Mouse (Mus musculus): ENCODE data around the gene C530008M17Rik. TPM values are rescaled to one million over a fixed set of nuclear protein-coding genes. Genes with fewer than 3 reads are reported as not detected.
A peak's percentile ranks its signal among the peaks of the same experiment; 100 is the strongest.

Gene C530008M17Rik
- total RNA-seq, 2 experiments from 2014 or later: 118 to 125 TPM

DNA sequence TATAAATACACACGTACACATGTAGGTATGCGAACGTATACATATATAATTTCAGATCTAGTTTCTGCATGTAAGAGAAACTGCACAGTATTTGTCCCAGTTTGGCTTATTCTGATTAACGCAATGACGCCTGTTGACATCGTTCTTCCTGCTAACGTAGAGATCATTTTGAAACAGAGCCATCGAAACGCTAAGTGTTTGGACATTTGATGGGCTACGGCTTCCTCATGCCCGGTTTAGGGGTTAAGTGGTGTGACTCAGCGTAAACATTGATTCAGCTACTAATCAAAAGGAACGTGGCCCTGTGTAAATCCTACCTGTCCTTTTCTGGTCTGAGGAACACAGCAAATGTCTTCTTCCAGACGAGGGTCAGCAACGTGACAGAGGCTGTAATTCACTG is 113.3 kb downstream of the C530008M17Rik start:
- no peak for DNase-seq (ENCODE audit: low spot score in 2 of 2)

DNA sequence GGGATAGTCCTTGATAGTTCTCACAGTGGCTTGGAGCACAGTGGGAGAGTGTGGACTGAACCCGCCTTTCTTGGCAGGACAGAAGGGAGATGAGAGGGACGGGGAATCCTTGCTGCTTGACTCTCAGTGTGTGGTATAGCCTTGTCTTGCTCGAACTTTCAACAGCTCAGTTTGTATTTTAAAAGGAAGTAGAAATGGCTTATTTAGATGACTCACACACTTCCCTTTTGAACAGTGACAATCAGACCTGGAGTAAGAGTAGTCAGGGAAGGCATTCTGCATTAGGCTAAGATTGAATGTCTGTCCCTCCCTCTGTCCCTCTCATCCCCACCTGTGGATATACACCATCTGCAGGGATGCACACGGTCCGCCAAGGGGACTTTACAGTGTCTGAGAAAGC is 115.1 kb downstream of the C530008M17Rik start:
- no peak for DNase-seq (ENCODE audit: low spot score in 2 of 2)

DNA sequence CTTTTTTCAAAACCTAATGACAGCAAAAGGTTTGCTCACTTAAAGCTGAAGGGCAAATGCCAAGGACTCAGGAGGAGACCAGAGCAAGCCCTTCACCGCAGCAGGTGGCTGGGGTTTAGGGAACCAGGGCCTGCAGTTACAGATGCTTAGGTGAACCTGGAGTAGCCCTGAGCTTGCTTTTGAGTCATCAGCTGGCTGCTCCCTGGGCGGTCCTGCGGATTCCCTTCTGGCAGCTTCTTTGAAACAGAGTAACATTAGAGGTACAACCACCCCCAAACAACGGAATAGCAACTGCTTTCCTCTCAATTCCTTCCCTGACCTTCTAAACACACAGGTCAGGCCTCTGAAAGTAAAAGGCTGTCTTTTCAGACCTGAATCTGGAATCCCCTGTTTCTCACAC is 116.5 kb downstream of the C530008M17Rik start:
- DNase-seq (ENCODE audit: low spot score in 2 of 2): no peak

DNA sequence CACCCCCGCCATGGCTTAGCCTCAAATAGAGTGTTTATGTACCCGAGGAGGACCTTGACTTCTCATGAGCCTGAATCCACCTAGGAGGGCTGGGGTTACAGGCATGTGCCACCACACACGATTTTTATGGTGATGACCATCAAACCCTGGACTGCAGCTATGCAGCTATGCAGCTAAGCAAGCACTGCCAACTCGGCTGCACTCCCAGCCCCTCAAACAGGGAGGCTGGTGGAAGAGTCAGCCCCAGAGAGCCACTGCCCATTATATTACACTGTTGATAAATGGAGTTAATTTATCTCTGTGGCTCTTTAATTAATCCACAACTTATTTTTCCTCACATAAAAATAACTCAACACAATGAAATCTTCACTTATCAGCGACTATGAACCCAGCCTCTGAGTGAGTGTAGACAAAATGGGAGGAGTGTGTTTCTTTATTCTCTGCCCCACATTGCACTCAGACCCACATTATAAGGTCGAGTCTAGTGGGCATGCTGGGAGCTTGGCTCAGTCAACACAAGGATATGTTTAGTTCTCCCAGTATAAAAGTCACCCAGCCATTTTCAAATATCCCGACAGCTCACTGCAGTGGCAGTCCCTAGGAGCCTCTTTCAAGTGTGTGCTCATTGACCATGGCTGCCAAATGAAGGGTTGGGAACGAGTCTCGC is 117.3 kb downstream of the C530008M17Rik start:
- no peak for DNase-seq (ENCODE audit: low spot score in 2 of 2)

DNA sequence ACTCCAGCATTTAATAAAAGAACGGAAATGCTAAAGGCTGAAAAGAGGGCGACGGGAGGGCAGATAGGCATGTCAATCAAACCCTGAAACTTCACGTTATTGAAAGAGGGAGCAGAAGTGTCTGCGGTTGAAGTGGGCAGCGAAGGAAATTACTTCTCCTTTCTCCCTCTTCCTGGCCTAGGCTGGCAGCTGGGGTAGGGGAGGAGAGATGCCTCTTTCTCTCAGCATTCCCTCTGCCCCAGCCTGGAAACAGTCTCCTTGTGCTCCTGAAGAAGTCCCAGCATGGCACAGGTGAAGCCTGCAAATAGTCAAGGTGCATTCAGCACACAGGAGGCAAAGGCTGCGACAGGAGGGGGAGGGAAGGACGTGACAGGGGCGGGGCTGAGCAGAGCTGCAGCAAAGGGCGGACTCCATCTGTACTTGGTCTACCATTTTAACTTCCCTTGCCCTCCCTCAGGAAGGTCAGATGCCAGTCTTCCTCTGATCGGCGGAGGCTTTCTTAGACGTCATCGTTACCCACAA is 122.8 kb downstream of the C530008M17Rik start:
- no peak for DNase-seq (ENCODE audit: low spot score in 2 of 2)

DNA sequence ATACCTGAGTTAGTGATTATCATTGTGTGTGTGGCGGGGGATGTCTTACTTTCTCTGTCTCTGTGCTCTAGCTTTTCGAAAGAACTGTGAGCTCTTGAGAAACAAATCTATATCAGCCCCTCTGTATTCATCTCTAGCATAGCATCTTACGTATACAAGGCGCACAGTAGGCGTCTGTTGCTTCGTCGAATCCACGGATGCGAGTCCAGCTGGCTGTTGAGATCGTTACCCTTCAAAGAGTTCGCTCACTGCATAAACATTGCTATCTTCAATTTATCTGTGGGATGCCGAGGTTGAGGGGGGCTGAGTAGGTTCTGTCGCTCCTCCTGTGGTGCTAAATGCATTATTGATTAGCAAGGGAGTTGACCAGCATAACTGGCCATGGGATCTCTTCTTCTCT is 125.6 kb downstream of the C530008M17Rik start:
- DNase-seq (ENCODE audit: low spot score in 2 of 2): no peak

DNA sequence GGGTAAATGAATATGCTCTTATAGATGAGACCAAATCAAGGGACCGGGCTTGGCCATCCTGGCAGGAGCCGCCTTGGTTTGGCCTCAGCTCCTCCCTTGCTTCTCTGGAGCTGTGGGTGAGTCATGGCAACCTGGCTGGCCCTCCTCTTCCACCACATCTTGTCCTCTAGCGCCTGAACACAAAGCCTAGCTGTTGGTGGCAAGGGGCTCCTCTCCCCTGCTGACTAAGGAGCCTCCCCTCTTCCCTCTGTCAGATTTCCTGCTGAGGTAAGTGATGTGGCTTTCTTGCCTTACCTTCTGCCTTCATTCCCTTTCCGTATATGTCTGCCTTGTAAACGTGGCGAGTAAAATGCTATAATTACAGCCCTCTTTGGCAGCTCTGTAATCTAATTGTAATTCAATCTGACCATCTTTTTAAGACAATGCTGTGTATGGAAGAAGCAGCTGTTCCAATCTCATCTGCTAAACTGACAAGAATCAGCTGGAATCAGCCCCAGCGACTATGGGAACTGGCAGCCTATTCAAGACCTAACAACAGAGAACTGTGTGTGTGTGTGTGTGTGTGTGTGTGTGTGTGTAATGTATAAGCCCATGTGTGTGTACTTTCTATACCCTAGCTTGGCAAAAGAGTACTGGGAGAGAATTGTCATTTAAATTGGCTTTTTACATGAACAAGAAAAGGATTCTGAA is 126.2 kb downstream of the C530008M17Rik start:
- peak; percentile 21 to 42 for DNase-seq (ENCODE audit: low spot score in 2 of 2)

DNA sequence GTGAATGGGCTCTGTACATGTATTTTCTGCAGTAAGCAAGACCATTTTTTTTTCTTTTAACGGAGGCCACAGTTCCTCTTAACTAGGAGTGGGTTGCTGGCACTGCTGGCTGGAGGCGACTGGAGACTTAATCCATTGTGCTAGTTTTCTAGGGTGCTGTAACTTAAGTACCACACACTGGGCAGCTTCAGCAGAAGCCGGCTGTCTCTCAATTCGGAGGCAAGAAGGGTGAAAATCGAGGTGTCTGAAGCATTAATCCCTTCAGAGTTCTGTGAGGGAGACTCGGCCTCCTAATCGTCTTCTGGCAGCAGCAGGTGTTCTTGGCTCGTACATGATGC is 126.8 kb downstream of the C530008M17Rik start:
- DNase-seq (ENCODE audit: low spot score in 2 of 2): no peak

DNA sequence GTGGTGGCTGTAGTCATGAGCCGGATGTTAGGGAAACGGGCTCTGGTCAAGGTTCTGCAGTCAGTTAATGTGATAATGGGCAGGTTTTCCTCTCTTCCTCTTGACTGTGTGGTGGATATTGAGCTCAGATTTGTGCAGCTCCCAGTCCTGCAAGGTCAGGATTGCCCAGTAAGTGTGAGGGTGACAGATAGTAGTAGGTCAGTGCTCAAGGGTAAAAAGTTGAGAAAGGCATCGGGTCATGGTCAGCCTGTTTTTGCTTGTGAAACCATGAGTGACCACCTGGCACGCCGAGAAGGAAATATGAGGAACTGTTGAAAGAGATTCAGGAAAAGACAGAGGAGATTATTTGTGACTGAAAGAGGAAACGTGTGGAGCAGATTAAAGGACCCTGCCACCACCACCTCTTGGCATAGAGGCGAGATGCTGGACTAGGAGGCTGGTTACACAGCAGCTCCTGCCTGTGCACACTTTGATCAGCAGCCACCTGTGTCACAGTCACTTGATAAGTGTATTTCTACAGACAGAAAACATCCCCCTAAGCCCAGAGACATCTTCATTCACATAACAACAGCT is 127.9 kb downstream of the C530008M17Rik start:
- no peak for DNase-seq (ENCODE audit: low spot score in 2 of 2)

DNA sequence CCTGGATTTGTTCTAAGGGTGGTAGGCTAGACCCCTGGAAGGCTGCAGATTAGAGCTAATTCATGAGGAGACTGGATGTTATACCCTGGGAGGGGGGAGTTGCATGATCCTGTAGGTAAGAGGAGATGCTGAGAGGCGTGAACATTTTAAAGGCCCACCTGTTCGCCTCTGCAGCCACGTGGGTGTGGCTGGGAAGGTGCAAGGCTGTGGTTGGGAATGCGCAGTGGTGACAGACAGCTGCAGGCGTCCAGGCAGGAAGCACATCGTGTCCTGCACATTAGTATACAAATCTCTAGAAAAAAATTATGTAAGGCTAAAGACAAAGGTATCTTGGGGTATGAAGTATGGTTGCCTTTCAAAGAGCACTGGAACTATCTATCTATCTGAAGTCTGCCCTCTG is 128.7 kb downstream of the C530008M17Rik start:
- DNase-seq (ENCODE audit: low spot score in 2 of 2): no peak

DNA sequence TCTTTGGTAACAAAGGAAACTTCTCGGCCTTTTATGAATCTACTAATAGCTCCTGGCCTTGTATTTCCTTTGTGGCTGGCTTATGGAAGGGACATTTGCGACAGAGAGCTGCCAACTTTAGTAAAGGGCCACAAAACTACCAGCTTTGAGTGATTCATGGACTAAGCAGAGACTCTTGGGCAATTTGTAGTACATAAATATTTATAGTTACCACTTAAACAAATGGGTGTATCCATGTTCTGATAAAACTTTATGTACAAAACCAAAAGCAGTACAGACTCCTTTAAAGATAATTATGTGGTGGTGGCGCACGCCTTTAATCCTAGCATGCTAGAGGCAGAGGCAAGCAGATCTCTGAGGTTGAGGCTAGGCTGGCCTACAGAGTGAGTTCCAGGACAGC is 133.6 kb downstream of the C530008M17Rik start:
- DNase-seq (ENCODE audit: low spot score in 2 of 2): no peak

DNA sequence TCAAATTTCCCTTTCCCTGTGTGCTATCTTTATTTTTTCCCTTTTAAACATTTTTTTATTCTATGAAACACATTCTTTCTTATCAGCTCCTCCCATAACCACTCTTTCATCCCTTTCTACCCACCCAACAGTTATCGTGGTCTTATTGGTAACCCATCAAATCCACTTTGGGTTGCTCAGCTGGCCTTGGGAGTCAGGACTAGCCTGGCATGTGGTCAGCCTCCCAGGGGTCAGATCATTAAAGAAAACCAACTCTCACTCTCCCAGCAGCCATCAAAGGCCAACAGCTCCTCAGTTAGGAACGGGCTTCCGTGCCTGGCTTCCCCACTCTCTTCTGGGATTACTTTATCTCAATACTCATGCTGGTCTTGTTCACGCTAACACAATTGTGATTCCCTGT is 135.0 kb downstream of the C530008M17Rik start:
- DNase-seq (ENCODE audit: low spot score in 2 of 2): no peak

DNA sequence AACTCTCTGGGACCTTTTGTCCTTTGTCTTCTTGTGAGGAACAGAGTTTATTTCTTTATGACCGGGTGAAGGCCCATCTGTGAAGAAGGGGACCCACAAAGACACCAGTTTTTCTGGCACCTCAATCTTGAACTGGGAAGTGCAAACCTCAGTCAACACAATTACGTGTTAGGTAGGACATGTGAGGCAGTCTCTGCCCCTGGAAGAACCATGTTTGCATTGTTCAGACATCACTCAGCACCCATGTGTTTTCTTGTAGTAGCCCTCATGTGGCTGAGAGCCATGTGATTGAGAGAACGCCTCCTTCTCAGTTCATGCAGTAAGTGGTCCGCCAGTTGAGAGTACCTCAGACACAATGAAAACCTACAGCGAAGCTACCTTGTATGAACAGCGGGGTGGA is 136.4 kb downstream of the C530008M17Rik start:
- DNase-seq (ENCODE audit: low spot score in 2 of 2): no peak

DNA sequence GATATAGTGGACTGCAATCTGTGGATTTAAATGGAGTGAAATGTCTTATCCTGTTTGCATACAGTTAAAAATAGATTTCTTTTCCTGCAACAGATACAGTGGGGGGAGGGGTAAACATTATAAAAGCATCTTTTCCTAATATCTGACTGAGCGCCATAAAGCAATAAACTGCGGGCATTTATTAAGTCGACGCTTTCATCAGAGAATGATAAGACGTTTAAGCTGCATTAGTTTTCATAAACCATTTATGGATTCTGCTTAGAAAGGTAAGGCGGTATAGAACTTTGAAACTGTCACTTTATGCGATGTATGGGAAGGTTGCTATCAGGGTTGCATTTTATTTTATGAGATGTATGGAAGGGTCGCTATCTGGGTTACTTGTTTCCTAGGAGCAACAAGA is 141.7 kb downstream of the C530008M17Rik start:
- no peak for DNase-seq (ENCODE audit: low spot score in 2 of 2)

DNA sequence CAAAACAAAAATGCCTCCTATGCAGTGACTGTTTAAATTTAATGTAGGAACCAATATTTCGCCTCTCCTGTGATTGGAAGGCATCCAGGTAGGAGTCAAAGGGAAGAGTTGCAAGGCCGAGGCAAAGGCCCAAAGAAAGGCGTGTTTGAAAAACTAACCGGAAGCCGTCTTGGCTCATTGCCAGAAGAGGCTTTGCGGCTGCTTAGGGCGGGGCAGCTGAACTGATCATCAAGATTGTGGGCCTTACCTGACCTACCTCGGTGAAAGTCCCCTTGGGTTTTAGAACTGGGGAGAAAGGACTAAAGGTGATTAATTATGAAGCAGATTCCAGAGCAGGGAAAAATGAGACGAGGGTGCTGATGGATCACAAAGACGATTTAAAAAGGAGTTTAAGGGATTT is 143.2 kb downstream of the C530008M17Rik start:
- no peak for DNase-seq (ENCODE audit: low spot score in 2 of 2)

DNA sequence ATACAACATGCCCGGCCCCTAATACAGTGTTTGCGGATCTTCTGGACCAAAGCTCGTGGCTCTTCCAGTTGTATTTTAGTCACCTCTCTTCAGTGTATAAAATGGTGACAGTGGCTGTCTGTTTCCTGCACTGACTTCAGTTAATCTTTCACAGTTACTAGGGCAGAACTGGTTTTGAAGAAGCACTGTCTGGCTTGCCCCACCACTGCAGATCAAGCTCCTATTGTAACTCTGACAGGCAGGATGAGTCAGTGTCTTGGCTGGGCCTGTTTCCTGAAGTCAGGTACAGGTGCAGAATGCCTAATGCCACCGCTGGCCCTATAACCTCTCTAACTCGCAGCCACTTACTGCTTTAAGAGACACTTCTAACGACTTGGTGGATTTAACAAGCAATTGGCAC is 152.7 kb downstream of the C530008M17Rik start:
- DNase-seq (ENCODE audit: low spot score in 2 of 2): no peak

DNA sequence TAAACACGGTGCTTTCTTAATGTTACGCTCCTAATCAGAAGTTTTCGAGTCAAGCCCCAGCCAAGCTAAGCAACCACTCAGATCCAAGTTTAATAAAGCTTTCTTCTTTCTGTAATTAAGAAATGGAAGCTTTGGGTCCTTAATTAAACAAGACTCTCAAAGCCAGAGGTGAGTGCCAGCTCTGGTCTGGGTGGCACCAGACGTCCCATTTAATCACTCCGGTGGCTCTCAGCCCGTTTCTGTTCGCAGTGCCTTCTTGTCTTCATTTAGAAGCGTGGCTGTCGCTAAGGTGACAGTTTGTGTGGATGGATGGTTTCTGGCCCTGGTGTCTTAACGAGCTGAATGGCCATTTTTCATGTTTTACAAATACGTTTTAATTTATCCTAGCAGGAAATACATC is 158.7 kb downstream of the C530008M17Rik start:
- DNase-seq (ENCODE audit: low spot score in 2 of 2): peak; percentile 31 to 64

DNA sequence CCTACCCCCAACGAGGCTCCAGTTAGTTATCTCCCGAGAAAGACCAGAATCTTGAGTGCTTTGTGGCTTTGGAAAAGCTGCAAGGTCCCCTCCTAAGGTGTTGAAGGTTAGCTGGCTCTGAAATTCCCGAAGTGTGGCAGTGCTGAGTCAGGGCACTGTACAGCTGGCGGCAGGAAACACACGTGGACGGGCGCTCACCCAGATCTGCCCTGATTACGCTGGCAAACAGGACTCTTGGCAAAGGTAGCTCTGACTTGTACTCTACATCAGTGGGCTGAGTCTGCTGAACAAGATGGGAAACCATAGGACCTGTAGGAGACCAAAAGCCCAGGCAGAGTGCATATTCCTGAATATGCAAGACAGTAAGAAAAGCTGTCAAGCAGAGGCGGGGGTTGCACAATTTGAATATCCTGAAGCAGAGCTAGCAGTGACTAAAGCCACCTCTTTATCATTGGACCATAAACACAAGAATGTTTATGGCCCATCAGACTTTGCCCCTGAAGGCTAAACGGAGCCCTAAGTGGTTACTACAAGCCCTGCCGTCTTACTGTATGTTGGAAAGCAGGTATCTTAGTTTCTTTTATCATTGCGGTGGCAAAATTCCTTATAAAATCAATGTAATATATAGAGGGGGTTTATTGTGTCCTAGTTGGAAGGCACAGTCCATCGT is 159.6 kb downstream of the C530008M17Rik start:
- DNase-seq (ENCODE audit: low spot score in 2 of 2): no peak

DNA sequence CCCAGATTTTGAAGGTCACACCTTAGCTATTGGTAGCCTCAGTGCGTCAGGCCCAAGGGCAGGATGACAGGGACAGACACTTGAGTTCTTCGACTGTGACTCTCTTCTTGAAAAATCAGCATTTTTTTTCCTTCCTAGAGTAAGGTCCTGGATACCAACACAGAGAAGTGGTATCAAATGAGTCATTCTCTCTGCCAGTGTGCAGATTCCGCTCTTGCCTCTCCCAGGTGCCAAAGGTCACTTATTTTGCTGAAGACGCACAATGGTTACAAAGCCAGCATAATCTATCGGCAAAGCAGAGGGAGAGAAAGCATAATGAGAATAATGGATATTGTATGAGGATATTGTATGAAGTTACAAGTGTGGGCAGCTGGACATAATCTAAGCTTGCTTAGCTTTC is 160.4 kb downstream of the C530008M17Rik start:
- DNase-seq (ENCODE audit: low spot score in 2 of 2): no peak

DNA sequence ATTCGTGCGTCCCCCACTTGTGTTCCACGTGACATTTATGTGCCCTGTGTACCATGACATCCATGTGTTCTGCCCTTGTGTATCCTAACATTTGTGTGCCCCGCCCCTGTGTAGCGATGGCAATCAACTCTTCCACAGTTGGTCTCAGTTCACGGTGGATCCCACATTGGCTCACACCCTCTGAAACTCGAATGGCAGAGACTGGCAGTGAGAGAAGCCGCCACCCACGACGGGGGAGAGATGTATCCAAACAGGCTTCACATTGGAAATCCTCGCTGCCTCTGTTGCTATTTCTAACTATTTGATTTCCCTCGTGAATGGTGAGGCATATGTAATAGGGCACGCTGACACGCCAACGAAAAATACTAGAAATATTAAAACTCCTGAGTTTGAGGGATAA is 161.4 kb downstream of the C530008M17Rik start:
- DNase-seq (ENCODE audit: low spot score in 2 of 2): peak; percentile 24 to 75

DNA sequence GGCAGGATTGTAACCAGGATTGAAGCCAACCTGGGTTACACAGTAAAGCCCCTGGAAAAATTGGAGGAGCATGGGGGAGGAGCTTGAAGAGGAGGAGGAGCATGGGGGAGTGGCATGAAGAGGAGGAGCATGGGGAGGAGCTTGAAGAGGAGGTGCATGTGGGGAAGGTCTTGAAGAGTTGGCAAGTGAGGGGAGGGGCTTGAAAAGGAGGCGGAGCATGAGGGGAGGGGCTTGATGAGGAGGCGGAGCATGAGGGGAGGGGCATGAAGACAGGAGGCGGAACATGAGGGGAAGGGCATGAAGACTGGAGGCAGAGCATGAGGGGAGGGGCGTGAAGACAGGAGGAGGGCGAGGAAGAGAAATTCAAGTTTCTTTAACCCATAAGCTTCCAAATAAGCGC is 162.5 kb downstream of the C530008M17Rik start:
- no peak for DNase-seq (ENCODE audit: low spot score in 2 of 2)

DNA sequence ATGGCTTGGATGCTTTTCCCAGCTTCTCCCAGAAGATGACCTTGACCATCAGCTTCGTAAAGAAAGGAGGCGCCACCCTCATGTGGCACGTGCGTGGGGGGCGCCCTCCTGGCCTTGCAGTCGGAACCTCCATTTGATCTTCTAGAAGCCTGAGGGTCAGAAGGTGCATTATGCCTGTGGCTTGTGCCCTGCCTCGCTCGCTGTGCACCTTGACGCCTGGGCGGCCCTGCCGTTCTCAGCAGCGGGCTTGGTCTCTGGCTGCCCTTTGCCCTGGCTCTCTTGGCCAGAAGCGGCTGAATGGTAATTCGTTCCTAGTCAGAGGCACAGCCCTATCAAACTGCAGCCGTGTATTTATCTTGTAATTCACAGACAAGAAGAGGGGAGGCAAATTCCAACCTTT is 165.8 kb downstream of the C530008M17Rik start:
- no peak for DNase-seq (ENCODE audit: low spot score in 2 of 2)

Data from layer of hippocampus, postnatal 14 days (tissue).